Mouse (Mus musculus): ENCODE data around the gene Atf7ip.
A peak's percentile ranks its signal among the peaks of the same experiment; 100 is the strongest.

The Atf7ip gene

DNA sequence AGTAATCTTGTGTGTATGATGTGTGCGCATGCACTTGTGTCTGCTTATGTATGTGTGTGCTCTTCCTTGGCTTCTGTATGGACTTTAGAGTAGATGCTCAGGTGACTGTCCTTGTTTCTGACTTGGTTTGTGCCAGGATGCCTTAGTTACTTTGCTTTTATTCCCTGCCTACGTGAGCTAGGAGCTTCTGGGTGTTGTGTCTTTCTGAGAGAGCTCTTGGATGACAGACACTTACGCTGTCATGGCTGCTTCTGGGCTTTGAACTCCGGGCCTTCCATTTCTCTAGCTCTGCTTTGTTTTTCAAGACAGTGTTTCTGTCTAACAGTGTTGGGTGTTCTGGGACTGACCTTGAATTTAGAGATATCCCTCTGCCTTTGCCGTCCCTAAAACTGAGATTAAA is 16.7 kb downstream of the Atf7ip start:
- DNase-seq (ENCODE audit: low spot score in 2 of 2) = no peak

DNA sequence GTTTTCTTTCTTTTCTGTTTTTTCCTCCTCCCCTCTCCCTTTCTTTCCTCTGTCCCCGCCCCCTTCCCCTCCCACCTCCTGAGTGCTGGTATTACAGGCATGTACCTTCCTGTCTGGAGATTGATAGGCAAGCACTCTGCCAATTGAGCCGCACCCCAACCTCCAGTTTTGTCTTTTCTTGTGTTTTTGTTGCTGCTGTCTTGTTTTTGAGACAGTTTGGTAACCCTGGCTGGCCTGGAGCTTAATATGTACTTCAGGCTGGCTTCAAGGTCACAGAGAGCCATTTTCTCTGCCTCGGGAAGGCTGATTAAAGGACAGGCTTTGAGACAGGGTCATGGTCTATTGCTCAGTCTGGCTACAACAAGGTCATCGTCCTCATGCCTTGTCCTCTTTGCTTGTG is 18.8 kb downstream of the Atf7ip start:
- DNase-seq (ENCODE audit: low spot score in 2 of 2) = no peak

DNA sequence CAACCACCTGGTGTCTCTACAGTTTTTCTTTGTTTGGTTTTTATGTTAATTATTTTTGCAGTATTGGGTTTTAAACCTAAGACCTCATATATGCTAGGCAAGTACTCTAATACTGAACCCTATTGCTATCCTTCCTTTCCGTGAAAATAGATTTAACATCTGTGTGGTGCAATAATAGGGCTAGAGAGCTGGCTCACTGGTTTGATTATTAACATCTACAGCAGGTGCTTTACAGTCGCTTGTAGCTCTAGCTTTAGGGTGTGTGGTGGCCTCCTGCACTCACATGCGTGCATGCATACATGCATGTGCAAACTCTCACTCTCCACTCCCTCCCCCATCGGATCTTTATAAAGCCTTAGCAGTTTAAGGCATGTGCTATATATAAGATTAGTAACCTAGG is 19.6 kb downstream of the Atf7ip start:
- no peak for DNase-seq (ENCODE audit: low spot score in 2 of 2)

DNA sequence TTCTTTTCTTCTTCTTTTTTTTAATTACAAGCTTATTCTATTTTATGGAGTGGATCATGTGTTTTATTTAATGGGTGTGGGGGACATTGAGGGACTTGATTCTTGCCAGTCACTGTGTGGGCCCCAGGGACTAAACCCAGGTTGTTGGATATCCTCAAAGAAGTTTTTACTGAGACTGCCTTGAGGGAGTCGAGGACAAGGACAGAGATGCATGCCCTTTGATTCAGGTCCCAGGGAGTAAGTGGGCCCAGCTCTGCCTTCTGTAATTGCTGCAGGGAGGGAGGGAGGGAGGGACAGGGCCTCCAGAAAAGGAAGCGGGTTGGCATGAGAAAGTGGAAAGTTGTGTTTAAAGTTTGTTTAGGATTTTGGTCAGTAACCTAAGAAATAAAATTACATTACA is 23.2 kb downstream of the Atf7ip start:
- no peak for DNase-seq (ENCODE audit: low spot score in 2 of 2)

DNA sequence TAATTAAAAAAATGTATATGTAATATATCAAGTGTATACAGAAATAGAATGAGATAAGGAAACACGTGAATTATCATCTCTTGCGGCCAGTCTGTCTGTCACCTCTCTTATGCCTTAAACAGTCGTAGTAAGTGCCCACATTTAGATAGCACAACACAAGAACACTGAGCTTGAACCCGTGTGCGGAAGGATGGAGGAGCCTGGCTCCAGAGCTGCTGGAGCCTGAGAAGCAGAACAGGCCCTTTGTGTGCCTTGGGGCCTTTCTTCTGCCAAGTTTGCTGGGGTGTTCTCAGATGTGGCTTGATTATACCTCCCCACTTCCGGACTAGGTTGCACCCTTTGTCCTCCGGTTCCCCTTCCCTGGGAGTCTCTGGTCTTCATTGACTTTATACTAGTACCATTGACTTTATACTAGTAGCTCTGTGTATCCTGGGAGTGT is 25.8 kb downstream of the Atf7ip start:
- DNase-seq (ENCODE audit: low spot score in 2 of 2) = no peak

DNA sequence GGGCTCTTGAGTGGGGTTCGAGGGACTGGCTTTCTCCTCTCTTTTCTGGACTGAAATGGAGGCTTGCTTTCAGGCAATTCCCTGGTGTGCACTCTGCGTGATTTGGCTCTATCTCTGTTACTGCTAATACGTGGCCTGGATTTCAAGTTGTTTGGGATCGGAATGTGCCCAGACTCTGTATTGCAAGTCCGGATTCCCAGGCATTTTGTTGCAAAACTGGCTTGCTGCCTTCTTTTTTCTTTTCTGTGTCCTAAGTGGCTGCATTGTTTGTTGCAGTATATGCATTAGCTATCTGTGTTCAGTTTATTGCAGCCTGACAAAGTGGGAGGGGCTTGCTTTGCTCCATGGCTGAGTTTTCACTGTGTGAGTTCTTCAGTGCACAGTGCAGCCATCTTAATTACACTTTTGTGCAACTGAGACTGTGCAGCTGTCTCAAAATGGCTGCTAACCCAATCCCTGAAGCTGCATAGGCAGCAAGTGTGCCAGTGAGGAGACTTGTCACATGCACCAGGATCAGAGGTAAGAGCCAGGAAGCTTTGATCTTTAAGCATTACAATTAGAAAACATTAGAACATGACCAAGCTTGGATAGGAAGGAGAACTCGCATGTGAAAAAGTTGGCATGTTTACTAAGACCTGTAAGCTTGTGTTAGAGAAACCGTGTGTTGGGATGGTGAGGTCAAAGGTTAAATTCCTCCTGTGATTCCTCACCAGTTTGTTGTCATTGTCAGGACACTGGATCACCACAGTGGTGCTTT is 26.7 kb downstream of the Atf7ip start:
- peak; percentile 62 to 83 for DNase-seq (ENCODE audit: low spot score in 2 of 2)

DNA sequence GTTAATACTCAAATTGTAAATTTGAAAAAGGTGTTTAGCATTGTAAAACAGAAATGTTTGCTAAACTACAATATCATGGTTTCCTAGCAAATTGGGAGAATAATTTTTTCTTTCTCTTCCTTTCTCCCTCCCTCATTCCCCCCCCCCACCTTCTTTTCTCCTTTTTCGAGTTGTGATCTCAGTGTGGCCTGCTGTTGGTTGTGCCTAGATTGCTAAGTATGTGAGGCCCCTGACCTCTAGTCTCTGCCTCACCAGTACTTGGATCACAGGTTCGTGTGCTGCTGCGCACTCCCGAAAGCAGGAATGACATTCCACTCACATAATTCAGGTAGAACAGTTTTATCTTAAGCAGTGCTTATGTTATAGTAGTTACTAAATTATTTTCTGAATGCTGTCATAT is 27.8 kb downstream of the Atf7ip start:
- no peak for DNase-seq (ENCODE audit: low spot score in 2 of 2)

DNA sequence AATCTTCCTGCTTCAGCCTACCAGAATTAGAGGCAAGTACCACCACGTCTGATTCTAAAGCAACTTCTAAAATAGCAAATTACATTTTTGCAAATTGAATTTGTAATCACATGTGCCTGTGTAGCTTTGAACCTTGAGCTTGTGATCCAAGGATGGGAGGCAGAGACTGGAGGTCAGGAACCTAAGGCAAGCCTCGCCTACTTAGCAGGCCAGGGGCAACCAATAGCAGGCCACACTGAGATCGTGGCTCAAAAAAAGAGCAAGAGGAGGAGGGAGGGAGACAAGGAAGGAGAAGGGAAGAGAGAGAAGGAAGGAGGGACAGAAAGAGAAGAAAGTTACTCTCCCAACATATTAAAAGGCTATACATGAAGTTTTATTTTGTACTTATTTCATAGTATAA is 28.5 kb downstream of the Atf7ip start:
- DNase-seq (ENCODE audit: low spot score in 2 of 2) = no peak

DNA sequence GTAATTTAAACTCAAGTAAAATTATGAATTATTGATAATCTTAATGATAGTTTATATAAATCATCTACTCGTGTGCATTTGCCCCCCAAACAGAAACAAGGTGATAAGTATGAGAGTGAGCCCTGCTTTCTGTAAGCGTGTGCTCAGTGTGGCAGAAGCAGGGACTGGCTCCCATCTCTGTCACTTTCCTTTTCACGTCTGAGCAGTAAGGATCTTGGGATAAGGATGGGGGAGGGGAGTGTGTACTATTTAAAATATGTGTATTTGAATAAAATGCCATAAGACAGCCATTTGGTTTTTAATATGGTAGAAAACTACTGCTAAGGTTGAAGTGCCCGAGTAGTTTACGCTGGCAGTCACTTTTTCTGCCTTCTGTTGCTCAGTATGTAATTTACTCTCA is 29.2 kb downstream of the Atf7ip start:
- DNase-seq (ENCODE audit: low spot score in 2 of 2) = no peak

DNA sequence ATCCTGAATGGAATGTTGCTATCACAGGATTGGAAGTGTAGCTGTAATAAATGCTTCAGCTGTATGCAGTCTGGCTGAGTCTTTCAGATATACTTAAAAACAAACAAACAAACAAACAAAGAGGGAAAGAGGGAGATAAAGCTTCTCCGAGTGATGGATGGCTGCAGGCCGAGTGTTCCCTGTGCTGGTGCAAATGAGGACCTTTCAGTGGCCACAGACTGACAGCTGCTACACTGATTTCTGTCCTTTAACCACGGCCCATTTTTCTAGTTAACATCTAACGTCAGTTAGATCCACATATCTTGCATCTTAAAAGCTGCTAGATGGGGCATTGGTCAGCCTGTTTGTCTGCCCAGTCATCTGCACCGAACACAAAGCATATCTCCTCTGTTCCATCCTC is 30.2 kb downstream of the Atf7ip start:
- DNase-seq (ENCODE audit: low spot score in 2 of 2) = no peak

DNA sequence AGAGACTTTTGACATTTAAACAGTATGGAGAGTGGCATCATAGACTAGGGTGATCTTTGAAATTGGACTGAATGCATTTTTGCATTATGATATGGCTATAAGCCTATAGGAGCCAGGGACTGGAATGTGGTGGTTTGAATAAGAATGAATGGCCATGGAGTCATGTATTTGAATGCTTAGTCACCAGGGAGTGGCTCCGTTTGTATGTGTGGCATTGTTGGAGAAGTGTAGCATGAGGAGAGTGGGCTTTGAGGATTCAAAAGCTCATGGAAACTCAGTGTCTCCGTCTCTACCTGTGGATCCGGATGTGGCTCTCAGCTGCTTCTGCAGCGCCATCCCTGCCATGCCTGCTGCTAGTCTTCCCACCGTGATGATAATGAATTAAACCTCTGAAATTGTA is 35.4 kb downstream of the Atf7ip start:
- DNase-seq (ENCODE audit: low spot score in 2 of 2) = no peak

DNA sequence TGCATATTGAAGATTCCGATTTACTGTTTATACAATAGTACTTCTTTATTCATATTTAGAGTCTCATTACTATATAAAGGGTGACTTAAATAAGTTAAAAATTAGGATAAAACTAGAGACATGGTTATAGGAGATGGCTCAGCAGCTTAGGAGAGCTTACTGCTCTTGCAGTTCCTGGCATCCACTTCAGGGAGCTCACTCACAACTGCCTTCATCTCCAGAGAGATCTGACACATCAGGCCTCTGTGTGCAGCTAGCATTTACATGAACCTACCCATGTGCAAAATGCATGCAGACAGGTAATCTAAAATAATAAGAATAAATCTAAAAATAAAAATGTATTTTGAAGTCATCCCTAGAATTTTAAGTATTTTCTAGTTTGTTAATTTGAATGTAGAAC is 36.1 kb downstream of the Atf7ip start:
- DNase-seq (ENCODE audit: low spot score in 2 of 2) = no peak

DNA sequence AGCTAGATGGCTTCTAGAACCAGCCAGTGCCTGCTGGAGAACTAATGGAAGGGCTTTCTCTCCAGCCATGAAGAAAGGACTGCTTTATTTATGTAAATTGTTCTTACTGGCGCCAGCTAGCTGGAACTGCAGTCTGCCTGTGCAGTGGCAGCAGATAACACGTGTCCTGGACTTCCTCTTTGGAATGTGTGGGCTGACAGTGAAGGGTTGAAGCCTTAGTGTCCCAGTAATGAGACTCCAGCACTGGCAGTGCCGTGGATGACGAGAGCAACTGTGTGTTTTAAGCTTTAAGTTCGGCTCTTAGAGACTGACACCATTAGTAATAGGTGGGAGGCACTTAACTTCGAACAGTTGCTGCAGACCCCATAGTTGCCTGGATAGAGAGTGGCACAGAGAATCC is 37.2 kb downstream of the Atf7ip start:
- peak; percentile 60 to 61 for DNase-seq (ENCODE audit: low spot score in 2 of 2)

DNA sequence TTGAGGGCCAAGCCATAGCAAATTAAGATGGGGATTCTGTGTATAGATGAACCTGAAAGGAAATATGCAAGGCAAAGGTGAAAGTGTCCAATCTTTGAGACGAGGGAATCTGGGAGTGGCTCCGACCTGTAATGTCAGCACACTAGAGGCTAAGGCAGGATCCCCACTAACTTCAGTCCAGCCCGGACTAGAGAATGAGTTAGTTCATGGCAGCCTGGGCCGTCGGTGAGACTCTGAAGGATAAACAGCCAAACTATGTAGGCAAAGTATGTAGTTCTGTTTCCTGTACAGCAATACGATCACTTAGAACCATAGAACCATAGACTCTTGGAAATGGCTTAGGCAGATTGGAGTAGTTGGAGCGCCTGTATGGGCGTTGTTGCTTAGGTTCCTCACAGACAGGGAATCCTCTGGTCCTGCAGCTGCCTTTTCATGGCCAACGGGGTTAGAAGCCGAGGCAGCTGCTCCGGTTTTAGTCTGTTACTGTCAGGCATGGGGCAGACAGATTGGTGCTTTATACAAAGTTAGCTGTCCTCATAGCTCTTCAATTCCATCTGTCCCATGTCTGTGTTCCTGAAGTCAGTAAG is 39.4 kb downstream of the Atf7ip start:
- DNase-seq (ENCODE audit: low spot score in 2 of 2) = no peak

DNA sequence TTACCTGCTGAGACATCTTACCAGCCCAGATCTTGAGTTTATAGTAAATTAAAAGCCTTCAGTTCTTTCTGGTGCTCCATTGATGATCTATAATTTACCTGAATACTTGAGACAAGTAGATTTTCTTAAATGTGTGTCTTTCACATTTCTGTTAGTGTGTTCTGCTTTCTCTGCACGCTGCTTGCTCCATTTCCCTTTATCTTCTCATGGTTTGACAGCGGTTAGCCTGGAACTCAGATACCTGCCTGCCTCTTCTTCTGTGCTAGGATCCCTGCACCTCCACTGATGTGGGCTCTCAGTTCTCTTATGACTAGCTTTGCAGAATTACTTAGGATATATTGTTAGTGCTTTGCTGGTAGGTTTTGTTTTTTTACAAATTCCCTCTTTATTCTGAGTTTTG is 40.3 kb downstream of the Atf7ip start:
- no peak for DNase-seq (ENCODE audit: low spot score in 2 of 2)

DNA sequence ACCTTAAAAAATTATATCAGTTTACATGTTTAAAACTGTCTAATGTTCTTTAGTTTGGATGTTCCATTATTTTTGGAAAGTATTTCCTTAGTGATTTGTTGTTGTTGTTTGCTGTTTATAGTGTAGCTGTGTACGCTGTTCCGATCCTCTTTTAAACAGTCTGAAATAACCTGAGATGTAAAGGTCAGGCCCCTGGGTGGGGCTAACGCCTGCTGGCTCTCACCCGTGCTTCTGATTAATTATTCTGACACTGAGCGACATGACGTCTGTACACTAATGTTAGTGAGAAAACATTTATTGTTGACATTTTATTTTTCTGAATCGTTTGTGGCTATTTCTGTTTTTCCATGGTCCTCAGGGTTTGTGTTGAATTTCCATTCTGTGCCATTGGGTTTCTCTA is 41.0 kb downstream of the Atf7ip start:
- no peak for DNase-seq (ENCODE audit: low spot score in 2 of 2)

DNA sequence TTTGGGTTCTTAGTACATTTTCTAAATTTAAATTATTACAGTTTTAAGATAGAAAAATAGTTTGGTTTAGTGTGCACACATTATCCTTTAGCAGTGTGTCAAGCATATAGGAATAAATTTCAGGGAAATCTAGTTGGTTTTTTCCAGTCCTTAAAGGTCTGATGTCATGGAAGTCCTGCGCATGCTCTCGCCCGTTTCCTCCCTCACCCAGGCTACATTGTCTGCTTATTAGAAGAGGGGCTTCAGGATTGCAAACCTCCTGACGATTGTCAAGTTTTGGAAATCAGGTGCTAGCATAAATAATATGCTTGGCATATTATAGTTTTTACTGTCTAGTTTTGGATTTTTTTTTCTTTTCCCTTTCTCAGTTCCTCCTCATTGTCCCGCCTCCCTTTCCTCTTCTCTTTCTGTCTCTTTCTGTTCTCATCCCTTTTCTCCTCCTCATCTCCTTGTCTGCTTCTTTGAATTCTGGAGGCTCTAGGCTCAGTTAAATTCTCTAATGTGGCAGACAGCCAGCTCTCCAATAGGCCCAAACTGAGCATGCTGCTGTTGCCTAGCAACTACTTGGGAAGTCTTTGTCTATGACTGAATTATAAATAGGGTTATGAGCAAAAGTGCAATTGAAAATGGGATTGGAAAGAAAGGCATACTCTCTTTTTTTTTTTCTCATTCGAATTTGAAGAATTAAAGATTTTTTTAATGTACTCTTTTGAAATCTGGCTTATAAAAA is 42.2 kb downstream of the Atf7ip start:
- peak; percentile 70 to 92 for DNase-seq (ENCODE audit: low spot score in 2 of 2)

DNA sequence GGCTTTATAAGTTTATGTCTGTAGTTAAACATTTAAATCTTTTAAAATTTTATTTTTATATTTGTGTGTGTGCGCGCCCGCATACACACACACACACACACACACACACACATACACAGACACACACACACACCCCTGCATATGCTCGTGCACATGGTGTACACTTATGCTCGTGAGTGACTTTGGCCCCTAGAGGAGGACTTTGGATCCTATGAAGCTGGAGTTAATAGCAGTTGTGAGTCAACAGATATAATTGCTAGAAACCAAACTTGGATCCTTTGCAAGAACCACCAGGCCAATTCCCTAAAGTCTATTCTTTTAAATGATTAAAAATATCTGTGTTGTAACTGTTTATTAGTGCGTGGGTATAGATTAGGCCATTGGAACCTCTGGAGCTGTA is 42.8 kb downstream of the Atf7ip start:
- DNase-seq (ENCODE audit: low spot score in 2 of 2) = no peak

DNA sequence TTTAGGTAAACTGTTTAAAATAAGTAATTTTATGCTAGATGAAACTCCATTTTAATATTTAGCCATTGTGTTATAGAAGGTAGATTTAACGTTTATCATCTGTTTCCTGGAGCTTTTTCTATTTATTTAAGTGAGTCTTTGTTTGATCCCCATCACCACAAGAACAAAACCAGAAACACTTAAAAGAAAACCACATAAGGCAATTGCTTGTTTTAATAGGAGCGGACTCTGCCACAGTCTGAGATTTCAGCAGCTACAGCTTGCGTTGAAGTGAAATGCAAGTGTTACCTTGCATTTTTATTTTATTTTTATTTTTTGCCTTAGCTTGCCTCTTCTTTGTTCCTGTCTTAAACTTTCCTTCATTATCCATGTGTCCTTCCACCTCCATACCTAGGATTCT is 43.6 kb downstream of the Atf7ip start:
- no peak for DNase-seq (ENCODE audit: low spot score in 2 of 2)

DNA sequence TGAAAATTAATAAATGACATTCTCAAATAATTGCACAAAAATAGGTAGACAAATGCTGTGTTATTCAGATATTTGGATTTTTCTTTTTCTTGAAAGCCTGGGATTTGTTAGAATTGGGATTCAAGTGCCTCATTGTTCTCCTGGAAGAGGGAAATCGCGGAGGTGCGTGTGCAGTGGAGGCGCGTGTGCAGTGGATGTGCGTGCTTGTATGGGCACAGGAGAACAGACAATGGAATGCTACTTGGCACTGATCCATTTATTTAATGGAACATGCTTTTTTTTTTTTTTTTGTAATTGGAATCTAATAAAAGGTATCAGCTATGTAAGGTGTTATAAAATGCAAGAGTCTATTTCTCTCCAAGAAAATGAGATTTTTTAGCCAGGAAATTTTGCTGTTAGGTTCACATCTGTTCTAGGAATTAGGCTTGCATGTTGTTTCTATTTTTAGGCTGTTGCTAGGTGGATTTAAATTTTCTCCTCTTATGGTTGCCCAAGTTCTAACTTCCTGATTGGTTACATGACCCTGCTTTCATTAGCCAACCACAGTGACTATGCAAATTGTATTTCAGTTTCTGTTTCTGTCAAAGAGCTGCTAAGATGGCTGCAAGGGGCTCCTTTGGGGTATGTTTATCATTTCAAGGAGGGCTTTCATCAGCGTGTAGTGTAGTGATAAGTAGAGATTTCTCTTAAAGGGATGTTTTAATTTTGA is 44.8 kb downstream of the Atf7ip start:
- DNase-seq (ENCODE audit: low spot score in 2 of 2) = no peak

DNA sequence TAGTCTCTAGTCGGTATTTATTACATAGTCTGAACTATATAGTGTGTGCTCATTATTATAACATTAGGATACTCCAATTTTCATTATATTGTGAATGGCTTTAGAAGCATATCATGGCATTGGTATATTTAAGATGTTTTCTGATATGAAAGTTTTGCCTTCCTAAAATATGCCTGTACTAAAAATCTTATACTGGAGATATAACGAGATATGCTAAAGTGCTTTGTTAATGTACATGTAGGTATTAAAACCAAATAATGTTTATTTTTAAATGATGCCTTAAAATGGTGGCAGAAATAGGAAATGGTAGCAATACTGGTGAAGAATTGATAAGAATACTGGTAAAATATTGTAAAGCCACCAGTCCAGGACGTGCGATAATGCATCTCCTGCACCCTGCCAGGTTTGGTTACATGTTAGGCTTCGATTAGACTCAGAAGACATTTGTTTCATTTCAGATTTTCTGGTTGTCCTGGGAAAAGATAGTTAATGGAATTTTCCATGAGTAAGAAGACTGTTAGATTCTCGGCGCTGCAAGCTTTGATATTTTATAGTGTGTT is 45.7 kb downstream of the Atf7ip start:
- DNase-seq (ENCODE audit: low spot score in 2 of 2) = no peak

DNA sequence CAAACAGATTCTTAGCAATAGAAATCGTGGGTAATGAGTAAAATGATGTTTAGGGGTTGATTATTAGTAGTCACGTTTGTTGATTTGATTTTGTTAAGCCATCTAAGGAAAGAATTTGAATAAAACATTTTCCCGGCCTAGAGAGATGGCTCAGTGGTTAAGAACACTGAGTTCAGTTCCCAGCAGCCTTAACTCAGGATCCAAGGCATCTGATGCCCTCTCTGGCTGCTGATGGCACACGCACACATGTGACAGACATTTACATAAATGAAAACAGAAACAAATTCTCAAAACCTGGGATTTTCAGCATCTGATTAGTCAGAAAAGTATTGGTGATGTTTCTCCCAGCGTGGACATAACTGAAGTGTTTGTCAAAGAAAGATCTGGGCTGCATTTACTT is 47.2 kb downstream of the Atf7ip start:
- no peak for DNase-seq (ENCODE audit: low spot score in 2 of 2)

Measured in frontal cortex, postnatal 36 days (tissue).